Comparison of ENCODE assay signal across 8 mouse cellular contexts in the genomic region with DNA sequence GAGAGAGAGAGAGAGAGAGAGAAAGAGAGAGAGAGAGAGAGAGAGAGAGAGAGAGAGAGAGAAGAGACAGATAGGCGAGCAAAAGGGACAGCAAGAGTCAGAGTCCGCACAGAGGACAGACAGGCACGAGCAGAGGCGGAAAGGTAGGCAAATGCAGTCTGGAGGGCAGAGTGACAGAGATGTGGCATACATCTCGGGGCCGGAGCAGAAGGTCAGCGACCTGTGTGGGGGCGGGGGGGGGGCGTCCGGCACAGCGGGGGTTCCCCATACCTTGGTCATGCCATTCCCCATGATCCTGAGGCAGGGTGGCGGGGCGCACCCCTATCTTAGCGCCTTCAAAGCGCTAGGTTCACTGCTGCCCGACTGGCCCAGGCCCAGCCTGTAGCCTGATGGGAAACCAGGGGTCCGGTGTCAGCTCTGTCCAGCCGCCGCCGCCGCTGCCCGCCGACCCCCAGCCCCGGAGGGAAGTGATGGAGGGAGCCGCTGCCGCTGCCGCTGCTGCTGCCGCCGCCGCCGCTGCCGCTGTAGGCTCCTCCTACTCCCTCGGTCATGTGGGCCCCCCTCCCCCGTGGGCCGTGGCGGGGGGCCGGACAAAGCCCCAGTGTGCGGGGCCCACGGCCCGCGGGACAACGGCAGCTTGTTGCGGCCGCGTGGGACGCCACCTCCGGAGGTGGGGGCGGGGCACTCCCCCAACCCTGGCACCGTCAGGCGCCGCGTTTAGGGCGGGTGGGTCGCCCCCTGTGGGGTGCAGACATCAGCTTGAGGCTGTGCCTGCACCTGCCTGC. TPM values are rescaled to one million over a fixed set of nuclear protein-coding genes. Genes with fewer than 3 reads are reported as not detected.
DNase-seq lines count a peak whose midpoint lies in the region; ATAC-seq and TF ChIP-seq lines count a peak whose summit lies in the region.

A gene (minus strand): TSS at position 634 of the 785 bp plus-strand sequence.

- DNase-seq in lung, postnatal 14 days, result no peak
- peak; percentile 47 for DNase-seq in embryo, embryonic 10 days (ENCODE audit: low spot score)
- no peak for DNase-seq in heart, postnatal 0 days (ENCODE audit: low spot score)
- DNase-seq in layer of hippocampus, postnatal 25 days (ENCODE audit: extremely low spot score in 1 of 2, low spot score in 1 of 2), result peak; percentile 55 to 59
- peak; percentile 87 for DNase-seq in midbrain, embryonic 14.5 days
- DNase-seq in testis, postnatal 14 days (ENCODE audit: low spot score), result peak; percentile 66
- no peak for DNase-seq in yolk sac, embryonic 10.5 days (ENCODE audit: low spot score)

- peak within 1 kb of the TSS; percentile 47 for H3K9ac ChIP-seq in lung, embryonic 15.5 days
- H3K9ac ChIP-seq in heart, postnatal 0 days (replicated peaks; ENCODE audit: low read depth, low read length), result peak within 1 kb of the TSS; percentile 52
- peak within 1 kb of the TSS; percentile 88 for H3K9ac ChIP-seq in midbrain, embryonic 14.5 days (replicated peaks; ENCODE audit: low read length)

- H3K4me3 ChIP-seq in lung, embryonic 15.5 days, result peak within 1 kb of the TSS; percentile 55
- peak within 1 kb of the TSS; percentile 61 for H3K4me3 ChIP-seq in heart, postnatal 0 days (ENCODE audit: low read depth, low read length)
- peak within 1 kb of the TSS; percentile 78 for H3K4me3 ChIP-seq in midbrain, embryonic 14.5 days (replicated peaks; ENCODE audit: low read depth, low read length)

- H3K36me3 ChIP-seq in lung, embryonic 15.5 days, result no peaks in the 10 kb centered on the region
- no peaks in the 10 kb centered on the region for H3K36me3 ChIP-seq in heart, postnatal 0 days (replicated peaks; ENCODE audit: control insufficient read depth, insufficient read depth, low read length)
- H3K36me3 ChIP-seq in midbrain, embryonic 14.5 days (ENCODE audit: control insufficient read depth, insufficient read depth, low read length), result no peaks in the 10 kb centered on the region

- 1% methylated on average over 43 of the region's 54 CpGs for WGBS in lung, embryonic 15.5 days
- WGBS in heart, postnatal 0 days, result 4% methylated on average over 39 of the region's 54 CpGs
- WGBS in midbrain, embryonic 14.5 days, result under 1% methylated on average over 47 of the region's 54 CpGs

- peaks cover 83% of the 10 kb centered on the region for H3K27me3 ChIP-seq in lung, embryonic 15.5 days
- H3K27me3 ChIP-seq in heart, postnatal 0 days (ENCODE audit: control insufficient read depth, insufficient read depth, low read length), result peaks cover 80% of the 10 kb centered on the region
- H3K27me3 ChIP-seq in midbrain, embryonic 14.5 days (ENCODE audit: control insufficient read depth, insufficient read depth, low read length), result 0 out of 2 replicates have a peak, but pooled peaks cover 5% of the 10 kb centered on the region

- H3K27ac ChIP-seq in lung, embryonic 15.5 days, result no peak within 1 kb of the TSS
- H3K27ac ChIP-seq in heart, postnatal 0 days (ENCODE audit: low read depth), result no peak within 1 kb of the TSS
- peak within 1 kb of the TSS; percentile 80 for H3K27ac ChIP-seq in midbrain, embryonic 14.5 days (replicated peaks; ENCODE audit: low read depth, low read length)

- no peak for TF ChIP-seq EP300 in heart, postnatal 0 days (IDR thresholded peaks at IDR 0.05; ENCODE audit: low read depth)

- H3K9me3 ChIP-seq in lung, embryonic 15.5 days, result no peaks in the 10 kb centered on the region
- H3K9me3 ChIP-seq in heart, postnatal 0 days (replicated peaks; ENCODE audit: control insufficient read depth, low read length), result no peaks in the 10 kb centered on the region
- H3K9me3 ChIP-seq in midbrain, embryonic 14.5 days (ENCODE audit: control insufficient read depth, low read length), result no peaks in the 10 kb centered on the region

- peaks cover 11% of the 10 kb centered on the region; the same call in 1 of the 2 replicates for H3K4me1 ChIP-seq in lung, embryonic 15.5 days
- H3K4me1 ChIP-seq in heart, postnatal 0 days (ENCODE audit: control insufficient read depth, insufficient read depth), result 0 out of 2 replicates have a peak, but pooled peaks cover 8% of the 10 kb centered on the region
- peaks cover 17% of the 10 kb centered on the region; the same call in 1 of the 2 replicates for H3K4me1 ChIP-seq in midbrain, embryonic 14.5 days (ENCODE audit: control insufficient read depth, insufficient read depth, low read length)

- H3K4me2 ChIP-seq in lung, embryonic 15.5 days, result peak within 1 kb of the TSS; percentile 97
- peak within 1 kb of the TSS; percentile 99 for H3K4me2 ChIP-seq in heart, postnatal 0 days (ENCODE audit: low read depth, low read length)
- H3K4me2 ChIP-seq in midbrain, embryonic 14.5 days (ENCODE audit: low read length), result peak within 1 kb of the TSS; percentile 85

- TF ChIP-seq CTCF in heart, postnatal 0 days (IDR thresholded peaks at IDR 0.05; ENCODE audit: low read depth), result no peak

- ATAC-seq in lung, embryonic 15.5 days (ENCODE audit: borderline replicate concordance, extremely low read depth, low FRiP score, low TSS enrichment), result peak; percentile 56
- ATAC-seq in heart, postnatal 0 days (ENCODE audit: insufficient read depth, low read depth), result peak; percentile 53; the same call in 1 of the 2 replicates
- ATAC-seq in midbrain, embryonic 14.5 days (ENCODE audit: low FRiP score, low TSS enrichment), result peak; percentile 86

RNA-seq across cellular contexts. Expression of the gene that starts here (rescaled TPM):
- polyA plus RNA-seq in lung, embryonic 15.5 days (2015; fragmentation: Nextera tagmentation; extraction: Ambion mirVana), result 0.13 and 0.30 TPM in 2 replicates
- 0.12 TPM in 1 of 2 replicates, not detected in the other for total RNA-seq in heart, postnatal 0 days (2014; rRNA removed; ENCODE audit: low replicate concordance)
- polyA plus RNA-seq in heart, postnatal 0 days (2015; fragmentation: Nextera tagmentation; extraction: Ambion mirVana), result not detected in 2 replicates
- 10 to 100 TPM; 14.5 to 17.1 TPM for total RNA-seq in layer of hippocampus, postnatal 25 days (2021)
- polyA plus RNA-seq in midbrain, embryonic 14.5 days (2014; fragmentation: Nextera tagmentation; extraction: Ambion mirVana), result 7.3 and 16.7 TPM in 2 replicates

Comparison
In these comparisons a context has a peak if more than half of its experiments do, and no peak if none do; other contexts are left out.
1. RNA of the gene that starts here (total RNA-seq): 14.5 to 17.1 TPM in layer of hippocampus, postnatal 25 days; 0.12 TPM in heart, postnatal 0 days; every median in the first group is over 10 times any median in the second.
2. Peak in ATAC-seq, H3K4me3 ChIP-seq, H3K9ac ChIP-seq and H3K4me2 ChIP-seq in lung, embryonic 15.5 days; RNA of the gene not detected or under 1 TPM.
3. Peak in ATAC-seq, H3K4me3 ChIP-seq, H3K9ac ChIP-seq and H3K4me2 ChIP-seq in heart, postnatal 0 days; RNA of the gene not detected or under 1 TPM.
4. DNase-seq: peak in embryo, embryonic 10 days (single experiment), layer of hippocampus, postnatal 25 days (2 of 2), midbrain, embryonic 14.5 days (single experiment) and testis, postnatal 14 days (single experiment); none in lung, postnatal 14 days (single experiment), heart, postnatal 0 days (single experiment) and yolk sac, embryonic 10.5 days (single experiment).
5. Peak in every context shown above with its lines, with median percentiles within 50 percentile points of each other: ATAC-seq, H3K4me2 ChIP-seq, H3K4me3 ChIP-seq and H3K9ac ChIP-seq.